Comparison of ENCODE assay signal across 22 mouse cellular contexts in genomic region chr11:117678155-117678554, GRCm38 (mm10). TPM values are rescaled to one million over a fixed set of nuclear protein-coding genes. Genes with fewer than 3 reads are reported as not detected.
DNase-seq lines count a peak whose midpoint lies in the region; ATAC-seq and TF ChIP-seq lines count a peak whose summit lies in the region.
"Had no signal": no experiment of that assay in that cellular context is flagged by ENCODE, and none has a peak within 500 bp of the region (broad histone marks: within the 10 kb centered on the region; RNA-seq: fewer than 3 reads in every experiment).

No protein-coding gene starts in this region.

- no peak for TF ChIP-seq EP300 in heart, postnatal 0 days (IDR thresholded peaks at IDR 0.05; ENCODE audit: low read depth)

- H3K27me3 ChIP-seq in heart, postnatal 0 days (ENCODE audit: control insufficient read depth, insufficient read depth, low read length) = no peaks in the 10 kb centered on the region
- H3K27me3 ChIP-seq in midbrain, embryonic 11.5 days (ENCODE audit: control insufficient read depth, insufficient read depth, low read length) = no peaks in the 10 kb centered on the region
- H3K27me3 ChIP-seq in midbrain, embryonic 16.5 days (ENCODE audit: control insufficient read depth, insufficient read depth, low read depth, low read length) = no peaks in the 10 kb centered on the region
- H3K27me3 ChIP-seq: embryonic facial prominence, embryonic 13.5 days; embryonic facial prominence, embryonic 15.5 days; forebrain, embryonic 13.5 days; forebrain, embryonic 15.5 days had no signal

- peak overlapping the region; percentile 32 for H3K27ac ChIP-seq in gastrocnemius, adult 2 months
- H3K27ac ChIP-seq in heart, postnatal 0 days (ENCODE audit: low read depth) = 0 out of 2 replicates have a peak overlapping the region, but pooled peaks have one; percentile 60
- H3K27ac ChIP-seq in midbrain, embryonic 11.5 days (ENCODE audit: low read depth, low read length) = no peak overlapping the region
- H3K27ac ChIP-seq in midbrain, embryonic 16.5 days (ENCODE audit: low read length) = no peak overlapping the region
- H3K27ac ChIP-seq: embryonic facial prominence, embryonic 13.5 days; embryonic facial prominence, embryonic 15.5 days; forebrain, embryonic 10.5 days; forebrain, embryonic 13.5 days; forebrain, embryonic 15.5 days had no signal

- WGBS in heart, postnatal 0 days = 89% methylated on average over 4 of the region's 4 CpGs
- WGBS in midbrain, embryonic 11.5 days = 91% methylated on average over 4 of the region's 4 CpGs
- WGBS in midbrain, embryonic 16.5 days = 95% methylated on average over 4 of the region's 4 CpGs

- intact Hi-C loops in gastrocnemius, adult 2 months (cut with DNase I) = no loop called here

- H3K4me3 ChIP-seq in gastrocnemius, adult 2 months = no peak overlapping the region
- no peak overlapping the region for H3K4me3 ChIP-seq in heart, postnatal 0 days (ENCODE audit: low read depth, low read length)
- no peak overlapping the region for H3K4me3 ChIP-seq in midbrain, embryonic 11.5 days (ENCODE audit: low read depth, low read length)
- H3K4me3 ChIP-seq in midbrain, embryonic 16.5 days (ENCODE audit: low read depth, low read length) = no peak overlapping the region
- H3K4me3 ChIP-seq: embryonic facial prominence, embryonic 13.5 days; embryonic facial prominence, embryonic 15.5 days; erythroblast, embryonic 14.5 days; forebrain, embryonic 10.5 days; forebrain, embryonic 13.5 days; forebrain, embryonic 15.5 days had no signal

- no peak for TF ChIP-seq CTCF in gastrocnemius, adult 2 months (IDR thresholded peaks at IDR 0.05)
- no peak for TF ChIP-seq CTCF in heart, postnatal 0 days (IDR thresholded peaks at IDR 0.05; ENCODE audit: low read depth)

- H3K36me3 ChIP-seq in heart, postnatal 0 days (replicated peaks; ENCODE audit: control insufficient read depth, insufficient read depth, low read length) = no peaks in the 10 kb centered on the region; the same call in 1 of the 2 replicates
- no peaks in the 10 kb centered on the region for H3K36me3 ChIP-seq in midbrain, embryonic 11.5 days (ENCODE audit: control insufficient read depth, insufficient read depth, low read length)
- H3K36me3 ChIP-seq in midbrain, embryonic 16.5 days (ENCODE audit: control insufficient read depth, insufficient read depth, low read length) = no peaks in the 10 kb centered on the region
- H3K36me3 ChIP-seq: forebrain, embryonic 15.5 days had no signal

- H3K4me1 ChIP-seq in heart, postnatal 0 days (ENCODE audit: control insufficient read depth, insufficient read depth) = peaks cover 19% of the 10 kb centered on the region
- no peaks in the 10 kb centered on the region for H3K4me1 ChIP-seq in midbrain, embryonic 11.5 days (ENCODE audit: control insufficient read depth, insufficient read depth, low read length)
- H3K4me1 ChIP-seq in midbrain, embryonic 16.5 days (ENCODE audit: control insufficient read depth, insufficient read depth, low read length) = peaks cover 17% of the 10 kb centered on the region
- H3K4me1 ChIP-seq: embryonic facial prominence, embryonic 15.5 days had no signal

- ATAC-seq in heart, postnatal 0 days (ENCODE audit: insufficient read depth, low read depth) = no peak
- ATAC-seq in midbrain, embryonic 11.5 days (ENCODE audit: low FRiP score) = no peak
- ATAC-seq in midbrain, embryonic 16.5 days = no peak
- ATAC-seq: CD4-positive, CD25-positive, alpha-beta regulatory T cell, adult 4 months; forebrain, embryonic 13.5 days; forebrain, embryonic 15.5 days; forebrain, postnatal 0 days had no signal

- no peak overlapping the region for H3K4me2 ChIP-seq in heart, postnatal 0 days (ENCODE audit: low read depth, low read length)
- no peak overlapping the region for H3K4me2 ChIP-seq in midbrain, embryonic 11.5 days
- H3K4me2 ChIP-seq in midbrain, embryonic 16.5 days (ENCODE audit: low read length) = no peak overlapping the region
- H3K4me2 ChIP-seq: embryonic facial prominence, embryonic 13.5 days; embryonic facial prominence, embryonic 15.5 days; forebrain, embryonic 13.5 days; forebrain, embryonic 15.5 days had no signal

- DNase-seq in gastrocnemius, adult 2 months = no peak
- DNase-seq in gastrocnemius, postnatal 10 days = no peak
- no peak for DNase-seq in heart, postnatal 0 days (ENCODE audit: low spot score)
- no peak for DNase-seq in heart, postnatal 4 days
- DNase-seq in midbrain, embryonic 11.5 days (ENCODE audit: low spot score, missing footprints) = peak; percentile 17
- DNase-seq: adrenal gland, adult 2 months; adrenal gland, postnatal 10 days; adrenal gland, postnatal 25 days; cerebellum, adult 11 months; cerebellum, adult 8-10 months; cerebellum, adult 9-11 months; cerebellum, postnatal 36 days; embryo, embryonic 11 days; forebrain, postnatal 0 days had no signal

- H3K9me3 ChIP-seq in heart, postnatal 0 days (replicated peaks; ENCODE audit: control insufficient read depth, low read length) = no peaks in the 10 kb centered on the region
- no peaks in the 10 kb centered on the region for H3K9me3 ChIP-seq in midbrain, embryonic 11.5 days (ENCODE audit: control insufficient read depth, low read length)
- no peaks in the 10 kb centered on the region for H3K9me3 ChIP-seq in midbrain, embryonic 16.5 days (replicated peaks; ENCODE audit: control insufficient read depth, low read length, poor library complexity, severe bottlenecking)
- H3K9me3 ChIP-seq: embryonic facial prominence, embryonic 13.5 days; embryonic facial prominence, embryonic 15.5 days; forebrain, embryonic 10.5 days; forebrain, embryonic 13.5 days; forebrain, embryonic 15.5 days had no signal

- no peak overlapping the region for H3K9ac ChIP-seq in heart, postnatal 0 days (replicated peaks; ENCODE audit: low read depth, low read length)
- no peak overlapping the region for H3K9ac ChIP-seq in midbrain, embryonic 11.5 days (ENCODE audit: low read length)
- H3K9ac ChIP-seq in midbrain, embryonic 16.5 days (ENCODE audit: low read depth, low read length) = no peak overlapping the region
- H3K9ac ChIP-seq: embryonic facial prominence, embryonic 15.5 days; forebrain, embryonic 13.5 days; forebrain, embryonic 15.5 days; forebrain, postnatal 0 days had no signal

RNA-seq across cellular contexts. Expression of gene Tnrc6c, which starts 24.1 kb away (rescaled TPM):
- total RNA-seq in gastrocnemius, adult 2 months (2021) = 10 to 100 TPM; 18.5 to 24.8 TPM
- 10 to 100 TPM; 20.5 to 25.8 TPM for total RNA-seq in gastrocnemius, postnatal 10 days (2021)
- total RNA-seq in heart, postnatal 0 days (2014; rRNA removed; ENCODE audit: low replicate concordance) = 24.2 and 24.4 TPM in 2 replicates
- 6.2 and 6.8 TPM in 2 replicates for polyA plus RNA-seq in heart, postnatal 0 days (2015; fragmentation: Nextera tagmentation; extraction: Ambion mirVana)
- 10 to 100 TPM; 25.4 to 27.4 TPM for total RNA-seq in heart, postnatal 4 days (2021)
- polyA plus RNA-seq in midbrain, embryonic 11.5 days (2014; fragmentation: Nextera tagmentation; extraction: Ambion mirVana) = 14.6 and 15.1 TPM in 2 replicates
- 28.1 and 31.6 TPM in 2 replicates for polyA plus RNA-seq in midbrain, embryonic 16.5 days (2015; fragmentation: Nextera tagmentation; extraction: Ambion mirVana)

Comparison
In these comparisons a context has a peak if more than half of its experiments do, and no peak if none do; other contexts are left out.
1. H3K27ac ChIP-seq: peak in gastrocnemius, adult 2 months (single experiment) and heart, postnatal 0 days (single experiment); none in midbrain, embryonic 11.5 days (single experiment) and midbrain, embryonic 16.5 days (single experiment).